Mouse (Mus musculus) lung, postnatal 0 days (tissue): ENCODE data around the gene Otud3.

Experiments
- CTCF ChIP-seq: IDR thresholded peaks from 2 replicates; pipeline ENCODE4 v1.5.1; 2016; ENCODE audit warnings: antibody characterized with exemption, mild to moderate bottlenecking
- EP300 ChIP-seq: IDR thresholded peaks from 2 replicates; pipeline ENCODE4 v1.6.1; 2016; ENCODE audit warnings: antibody characterized with exemption, mild to moderate bottlenecking, control low read depth

GRCm38 (mm10) chr4:138857576-138857975, 56.2 kb downstream of the Otud3 start:
- TF ChIP-seq CTCF (no peak), EP300 (no peak)
